Mouse (Mus musculus) bone marrow macrophage, adult 2 months (primary cell): ENCODE measurements around the gene Adra1b. TPM values are rescaled to one million over a fixed set of nuclear protein-coding genes. Genes with fewer than 3 reads are reported as not detected.

Source experiments
- H3K27ac ChIP-seq: 2 replicates; pipeline ENCODE4 v1.5.1; 2012; ENCODE audit warnings: low read depth, low read length; ENCODE audit not compliant: insufficient read depth
- H3K4me1 ChIP-seq: 2 replicates; pipeline ENCODE4 v1.6.1; 2012; ENCODE audit warnings: low read length; ENCODE audit not compliant: control insufficient read depth, insufficient read depth
- H3K4me3 ChIP-seq: 2 replicates; pipeline ENCODE4 v1.5.1; 2012; ENCODE audit warnings: mild to moderate bottlenecking, low read length, moderate library complexity; ENCODE audit not compliant: insufficient read depth
- CTCF ChIP-seq: IDR thresholded peaks from 2 replicates; pipeline ENCODE4 v1.5.1; 2012; ENCODE audit warnings: low read depth, mild to moderate bottlenecking, low read length, moderate library complexity
- POLR2A ChIP-seq: IDR thresholded peaks from 2 replicates; pipeline ENCODE4 v1.6.1; 2012; ENCODE audit warnings: mild to moderate bottlenecking, low read depth, low read length, borderline replicate concordance
- polyA plus RNA-seq: library from polyadenylated mRNA; stranded (reverse); fragments of >200 nt; gene quantifications from 2 replicates; pipeline ENCODE4 v1.2.4, GENCODE M21; 2012; ENCODE audit not compliant: missing spikeins, insufficient read depth, insufficient read length

The Adra1b gene
- polyA plus RNA-seq, 1 experiment: not detected

DNA sequence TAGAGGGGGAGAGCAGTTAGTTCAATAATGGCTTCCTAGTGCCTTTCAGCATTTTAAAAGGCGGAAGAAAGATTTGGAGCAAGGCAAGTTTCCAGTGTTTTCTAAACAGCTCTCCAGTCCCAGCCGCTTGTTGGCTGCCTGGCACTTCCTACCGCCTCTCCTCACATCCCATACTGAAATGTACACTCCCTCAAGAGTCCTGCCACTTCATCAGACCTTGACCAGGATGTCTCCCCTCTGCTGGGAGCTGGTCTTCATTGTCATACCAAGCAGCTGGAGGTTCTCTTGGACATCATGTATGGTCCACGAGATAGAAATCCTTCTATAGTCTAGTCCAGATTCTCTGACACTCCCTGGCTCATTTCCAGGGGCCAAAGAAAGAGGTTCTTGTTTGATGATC lies 69.5 kb downstream of the Adra1b start:
- Histone ChIP-seq H3K4me1 (no peaks in the 10 kb centered on the region), H3K27ac (no peak overlapping the region), H3K4me3 (no peak overlapping the region)
- no peak for TF ChIP-seq POLR2A
- TF ChIP-seq CTCF: no peak

DNA sequence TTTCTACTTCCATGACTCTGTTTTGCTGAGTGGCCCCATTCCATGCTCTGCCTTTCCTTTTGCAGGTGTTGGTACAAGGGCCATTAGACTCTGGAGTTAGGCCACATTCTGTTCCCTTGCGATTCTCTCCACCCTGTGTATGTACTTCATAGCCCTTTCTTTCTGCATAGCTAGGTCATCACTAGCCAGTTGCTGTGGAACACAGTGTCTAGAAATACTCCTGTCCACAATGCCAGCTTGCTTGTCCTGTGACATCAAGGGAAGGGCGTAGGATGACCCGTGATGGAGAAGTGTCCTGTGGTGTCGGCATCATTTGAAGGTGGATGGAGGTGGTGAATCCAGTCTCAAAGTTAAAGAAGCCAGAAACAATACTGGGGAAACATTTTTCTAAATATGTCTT lies 74.2 kb downstream of the Adra1b start:
- Histone ChIP-seq H3K4me1 (no peaks in the 10 kb centered on the region), H3K27ac (no peak overlapping the region), H3K4me3 (no peak overlapping the region)
- no peak for TF ChIP-seq POLR2A
- TF ChIP-seq CTCF: no peak

DNA sequence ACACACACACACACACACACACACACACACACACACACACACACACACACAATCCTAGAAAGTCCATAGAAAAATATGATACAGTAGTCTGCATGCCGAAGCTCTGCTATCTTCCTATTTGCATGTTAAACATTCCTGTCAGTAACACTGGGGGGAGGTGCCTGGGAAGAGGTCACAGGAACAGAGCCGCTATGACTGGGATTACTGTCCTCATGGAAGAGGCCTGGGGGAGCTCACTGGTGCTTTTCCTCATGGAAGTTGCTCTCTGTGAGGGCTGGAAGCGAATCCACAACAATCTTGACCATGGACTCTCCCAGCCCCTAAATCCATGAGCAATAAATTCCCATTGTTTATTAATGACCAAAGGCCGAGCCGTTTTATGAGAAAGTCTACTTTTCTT lies 77.7 kb downstream of the Adra1b start:
- no peak for TF ChIP-seq POLR2A
- no peak for TF ChIP-seq CTCF
- Histone ChIP-seq H3K4me1 (no peaks in the 10 kb centered on the region), H3K27ac (no peak overlapping the region), H3K4me3 (no peak overlapping the region)

DNA sequence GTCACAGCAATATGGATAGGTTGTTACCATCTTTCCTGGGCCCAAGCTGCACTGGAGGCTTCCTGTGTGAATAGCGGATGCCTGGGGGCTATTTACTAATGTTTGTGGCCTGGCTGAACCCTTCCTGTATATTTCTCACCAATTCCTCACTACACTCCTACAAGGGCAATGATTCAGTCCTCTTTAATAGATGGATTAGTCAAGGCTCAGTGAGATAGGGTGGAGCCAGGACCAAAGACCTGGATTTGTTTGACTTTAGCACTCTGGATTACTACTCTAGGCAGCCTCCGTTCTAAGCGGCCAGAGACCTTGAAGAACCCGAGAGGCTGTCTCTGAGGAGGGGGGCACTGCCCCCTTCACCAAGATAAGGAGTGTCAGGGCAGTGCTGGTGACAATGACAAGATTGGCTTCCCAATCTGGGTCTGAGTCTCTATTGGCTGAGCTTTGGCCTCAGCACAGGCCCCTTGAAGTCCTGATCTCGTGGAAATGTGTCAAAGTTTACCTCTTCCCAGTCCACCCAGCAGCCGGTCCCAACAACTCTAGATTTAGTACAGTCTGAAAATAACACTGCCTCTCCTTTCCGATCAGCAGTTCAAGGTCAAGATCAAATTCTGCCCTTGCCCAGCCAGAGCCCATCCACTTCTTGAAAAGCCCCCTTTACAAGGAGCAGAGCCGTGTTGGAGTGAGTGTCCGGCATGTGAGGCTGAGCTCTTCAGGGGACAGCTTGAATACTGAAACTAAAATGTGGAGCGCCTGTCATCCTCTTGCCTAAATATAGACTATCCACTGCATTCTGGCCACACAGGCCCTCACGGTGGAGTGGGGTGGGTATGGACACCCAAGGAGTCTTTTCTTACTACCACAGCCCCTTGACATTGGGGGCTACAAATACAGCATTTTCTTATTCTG lies 80.2 kb downstream of the Adra1b start:
- H3K27ac ChIP-seq: no peak overlapping the region
- H3K4me3 ChIP-seq: no peak overlapping the region
- TF ChIP-seq POLR2A (no peak), CTCF (no peak)
- H3K4me1 ChIP-seq: no peaks in the 10 kb centered on the region

DNA sequence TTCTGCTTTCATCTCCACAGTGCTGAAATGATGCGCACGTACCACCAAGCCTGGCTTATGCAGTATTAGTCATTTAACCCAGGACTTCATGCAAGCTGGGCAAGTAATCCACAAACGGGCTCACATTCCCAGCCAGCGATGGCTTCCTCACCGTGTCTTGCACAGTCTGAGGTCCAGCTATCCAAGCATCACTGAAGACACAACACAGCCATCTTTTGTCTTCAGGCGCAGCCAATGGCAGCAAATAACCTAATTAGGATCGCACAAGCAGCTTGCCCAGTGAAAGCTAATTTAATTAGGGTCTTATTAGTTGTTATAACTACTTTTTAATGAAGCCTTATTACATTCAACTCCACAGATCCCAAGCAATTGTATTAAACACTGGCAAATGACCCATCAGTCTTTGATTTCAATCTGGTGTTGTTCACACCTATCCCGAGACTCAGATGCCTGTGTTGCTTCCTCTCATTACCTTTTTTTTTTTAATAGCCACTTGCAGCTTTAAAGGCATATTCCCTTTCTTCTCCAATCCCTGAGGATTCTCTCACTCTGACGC lies 83.6 kb downstream of the Adra1b start:
- H3K4me1 ChIP-seq: no peaks in the 10 kb centered on the region
- TF ChIP-seq CTCF: no peak
- no peak for TF ChIP-seq POLR2A
- no peak overlapping the region for H3K27ac ChIP-seq
- H3K4me3 ChIP-seq: no peak overlapping the region

DNA sequence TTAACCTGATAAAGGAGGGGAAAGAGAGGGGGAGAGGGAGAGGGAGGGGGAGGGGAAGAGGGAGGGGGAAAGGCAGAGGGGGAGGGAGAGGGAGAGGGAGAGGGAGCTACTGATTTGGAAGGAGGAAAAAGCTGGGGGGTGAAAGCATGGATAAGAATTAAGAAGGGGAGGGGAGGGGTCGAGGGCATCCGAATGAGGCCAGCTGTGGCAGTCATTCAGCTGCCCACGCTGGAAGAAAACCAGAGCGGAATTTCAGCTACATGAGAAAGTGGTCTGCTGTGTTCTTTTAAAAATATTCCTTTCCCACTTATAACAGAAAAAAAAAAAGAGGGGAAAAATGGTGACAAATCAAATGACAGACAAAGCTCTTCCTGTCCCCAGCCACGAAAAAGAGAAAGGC lies 88.5 kb downstream of the Adra1b start:
- Histone ChIP-seq H3K27ac (no peak overlapping the region), H3K4me1 (no peaks in the 10 kb centered on the region), H3K4me3 (no peak overlapping the region)
- TF ChIP-seq POLR2A: no peak
- TF ChIP-seq CTCF: no peak

DNA sequence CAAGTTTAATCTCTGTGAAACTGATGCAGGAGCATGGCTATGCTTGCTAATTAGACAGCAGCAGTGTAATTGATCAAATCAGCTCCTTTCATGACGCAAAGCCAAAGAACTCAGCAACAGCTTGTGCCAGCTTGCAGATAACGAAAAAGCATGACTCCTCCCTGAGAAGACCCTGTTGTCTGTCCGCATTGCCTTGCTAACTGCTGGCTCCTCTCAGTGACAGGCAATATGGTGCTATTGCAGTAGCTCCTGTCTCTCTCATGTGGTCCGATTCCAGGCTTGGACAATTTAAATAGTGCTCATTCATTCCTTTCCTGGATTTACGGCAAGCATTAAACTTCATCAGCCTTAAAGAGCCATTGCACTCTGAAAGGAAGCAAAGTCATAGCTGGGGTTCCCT lies 93.3 kb downstream of the Adra1b start:
- Histone ChIP-seq H3K4me1 (no peaks in the 10 kb centered on the region), H3K4me3 (no peak overlapping the region), H3K27ac (no peak overlapping the region)
- no peak for TF ChIP-seq POLR2A
- TF ChIP-seq CTCF: no peak

DNA sequence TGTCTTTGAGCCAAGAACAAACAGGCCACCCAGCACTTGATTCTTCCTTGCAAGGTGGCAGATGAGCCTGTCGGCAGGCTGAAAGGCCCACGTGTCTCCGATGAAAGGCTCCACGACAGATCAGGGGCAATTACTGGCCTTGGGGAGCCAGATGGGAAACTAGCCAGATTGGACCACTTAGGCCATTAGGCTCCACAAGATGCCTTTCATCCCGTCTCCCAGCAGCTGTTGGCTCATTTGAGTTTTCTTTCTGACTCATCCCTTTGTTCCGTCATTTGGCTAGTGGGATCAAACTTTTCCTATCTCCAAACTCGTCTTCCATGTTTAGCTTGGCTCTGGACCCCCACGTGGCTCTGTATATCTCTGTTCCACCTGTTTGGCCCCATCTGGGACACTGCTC lies 105.0 kb downstream of the Adra1b start:
- no peak overlapping the region for H3K27ac ChIP-seq
- H3K4me3 ChIP-seq: no peak overlapping the region
- TF ChIP-seq POLR2A (no peak), CTCF (no peak)
- H3K4me1 ChIP-seq: no peaks in the 10 kb centered on the region

DNA sequence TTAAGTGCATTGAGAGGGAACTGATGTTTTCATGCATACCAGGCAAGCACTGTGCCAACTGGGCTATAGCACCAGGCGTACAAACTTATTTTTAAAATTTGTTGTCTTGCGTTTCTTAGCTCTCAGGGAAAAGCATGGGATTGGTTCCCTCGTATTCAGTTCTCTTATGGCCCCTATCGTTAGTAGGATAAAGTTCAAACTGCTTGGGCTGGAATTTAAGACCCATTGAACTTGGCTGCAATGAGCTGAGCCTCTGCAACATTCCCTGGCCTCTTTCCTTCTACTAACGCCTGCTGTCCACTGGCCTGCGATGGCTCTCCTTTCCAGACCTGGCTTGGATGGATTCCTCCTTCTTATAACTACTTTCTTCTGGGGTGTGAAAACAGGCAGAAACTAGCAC lies 110.6 kb downstream of the Adra1b start:
- TF ChIP-seq CTCF (no peak), POLR2A (no peak)
- H3K27ac ChIP-seq: no peak overlapping the region
- no peaks in the 10 kb centered on the region for H3K4me1 ChIP-seq
- H3K4me3 ChIP-seq: no peak overlapping the region

DNA sequence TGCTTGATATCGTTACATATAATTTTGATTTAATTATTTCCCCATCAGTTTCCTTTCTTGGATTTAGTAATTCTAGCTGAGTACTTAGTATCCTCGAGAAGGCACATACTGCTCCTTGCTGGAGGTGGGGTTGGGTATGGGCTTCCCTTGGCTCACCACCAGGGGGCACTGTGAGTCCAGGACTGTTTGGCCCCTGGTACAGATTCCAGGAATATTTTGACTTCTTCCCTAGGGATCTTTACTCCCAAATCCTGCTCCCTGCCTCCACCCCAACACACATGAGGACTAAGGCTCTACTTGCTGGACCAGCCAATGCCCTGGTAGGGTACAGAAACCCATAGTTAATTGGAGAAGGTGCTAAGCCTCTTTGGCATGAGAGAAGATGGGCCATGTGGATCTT lies 117.2 kb downstream of the Adra1b start:
- TF ChIP-seq CTCF (peak; percentile 89), POLR2A (no peak)
- Histone ChIP-seq H3K4me3 (no peak overlapping the region), H3K27ac (no peak overlapping the region), H3K4me1 (no peaks in the 10 kb centered on the region)
